Mouse (Mus musculus): ENCODE data around the gene Myh7b. TPM values are rescaled to one million over a fixed set of nuclear protein-coding genes. Genes with fewer than 3 reads are reported as not detected.

Myh7b gene
- polyA plus RNA-seq (2015; fragmentation: Nextera tagmentation; extraction: Ambion mirVana), result 2.5 and 4.9 TPM in 2 replicates

DNA sequence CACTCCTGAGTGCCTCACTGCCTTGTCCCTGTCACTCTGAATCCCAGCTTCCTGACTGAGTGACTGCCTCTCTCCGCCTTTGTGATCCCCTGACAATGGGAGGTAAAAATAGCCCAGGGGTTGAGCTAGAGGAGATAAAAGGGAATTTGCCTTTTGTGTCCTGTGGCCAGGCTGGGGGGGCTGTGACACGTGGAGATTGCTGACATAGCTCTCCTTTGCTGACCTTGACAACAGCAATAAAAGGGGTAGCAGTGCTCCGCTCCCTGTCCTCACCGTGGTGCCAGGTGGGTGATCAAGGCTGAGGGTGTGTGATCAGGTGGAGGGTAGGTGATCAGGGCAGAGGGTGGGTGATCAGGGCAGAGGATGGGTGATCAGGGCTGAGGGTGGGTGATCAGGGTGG is at the start of gene Myh7b:
Gene Myh7b, plus strand, starts transcription at position 235 of the 400 bp plus-strand sequence.
- Histone ChIP-seq H3K27ac (no peak within 1 kb of the TSS), H3K9ac (no peak within 1 kb of the TSS), H3K4me1 (peaks cover 11% of the 10 kb centered on the region; the same call in 1 of the 2 replicates), H3K4me3 (no peak within 1 kb of the TSS), H3K9me3 (no peaks in the 10 kb centered on the region), H3K36me3 (no peaks in the 10 kb centered on the region), H3K4me2 (no peak within 1 kb of the TSS), H3K27me3 (no peaks in the 10 kb centered on the region)
- ATAC-seq (ENCODE audit: insufficient number of reproducible peaks, low FRiP score, low TSS enrichment, low read depth), result no peak
- 41% methylated on average over 4 of the region's 4 CpGs for WGBS

- WGBS, result 41% methylated on average over 1 of the region's 1 CpGs
- ATAC-seq (ENCODE audit: insufficient number of reproducible peaks, low FRiP score, low TSS enrichment, low read depth), result no peak
- H3K4me2 ChIP-seq, result no peak overlapping the region
Measured at GRCm38 (mm10) chr2:155562209-155562608, 48.8 kb upstream of the Myh7b start.

GRCm38 (mm10) chr2:155562934-155563333 is 48.1 kb upstream of the Myh7b start:
- Histone ChIP-seq H3K9me3 (no peaks in the 10 kb centered on the region), H3K4me3 (no peak overlapping the region), H3K4me1 (no peaks in the 10 kb centered on the region), H3K36me3 (peaks cover 18% of the 10 kb centered on the region), H3K27me3 (no peaks in the 10 kb centered on the region), H3K27ac (no peak overlapping the region), H3K4me2 (no peak overlapping the region), H3K9ac (no peak overlapping the region)
- WGBS, result 90% methylated on average over 4 of the region's 4 CpGs
- ATAC-seq (ENCODE audit: insufficient number of reproducible peaks, low FRiP score, low TSS enrichment, low read depth), result no peak

More at GRCm38 (mm10) chr2:155562209-155562608, 48.8 kb upstream of the Myh7b start:
- Histone ChIP-seq H3K9me3 (no peaks in the 10 kb centered on the region), H3K36me3 (peaks cover 18% of the 10 kb centered on the region), H3K4me3 (no peak overlapping the region), H3K4me1 (no peaks in the 10 kb centered on the region), H3K27ac (no peak overlapping the region), H3K27me3 (no peaks in the 10 kb centered on the region), H3K9ac (no peak overlapping the region)

- Histone ChIP-seq H3K9ac (no peak overlapping the region), H3K9me3 (no peaks in the 10 kb centered on the region), H3K36me3 (peaks cover 15% of the 10 kb centered on the region), H3K27ac (no peak overlapping the region), H3K4me2 (no peak overlapping the region), H3K4me3 (no peak overlapping the region), H3K27me3 (no peaks in the 10 kb centered on the region), H3K4me1 (no peaks in the 10 kb centered on the region)
- no peak for ATAC-seq (ENCODE audit: insufficient number of reproducible peaks, low FRiP score, low TSS enrichment, low read depth)
- 83% methylated on average over 5 of the region's 5 CpGs for WGBS
Measured at GRCm38 (mm10) chr2:155567751-155568150, 43.3 kb upstream of the Myh7b start.

- Histone ChIP-seq H3K9me3 (no peaks in the 10 kb centered on the region), H3K36me3 (peaks cover 12% of the 10 kb centered on the region), H3K27ac (no peak overlapping the region), H3K9ac (no peak overlapping the region), H3K27me3 (no peaks in the 10 kb centered on the region), H3K4me1 (no peaks in the 10 kb centered on the region), H3K4me2 (no peak overlapping the region), H3K4me3 (no peak overlapping the region)
- ATAC-seq (ENCODE audit: insufficient number of reproducible peaks, low FRiP score, low TSS enrichment, low read depth), result no peak
- WGBS, result 63% methylated on average over 3 of the region's 3 CpGs
Measured at GRCm38 (mm10) chr2:155569223-155569807, 41.7 kb upstream of the Myh7b start.

GRCm38 (mm10) chr2:155573001-155573400 is 38.0 kb upstream of the Myh7b start:
- no peaks in the 10 kb centered on the region for H3K27me3 ChIP-seq
- no peak overlapping the region for H3K9ac ChIP-seq
- WGBS, result 81% methylated on average over 9 of the region's 9 CpGs
- H3K9me3 ChIP-seq, result no peaks in the 10 kb centered on the region
- no peak overlapping the region for H3K4me3 ChIP-seq
- no peak overlapping the region for H3K27ac ChIP-seq
- H3K4me1 ChIP-seq, result no peaks in the 10 kb centered on the region
- H3K4me2 ChIP-seq, result no peak overlapping the region
- ATAC-seq (ENCODE audit: insufficient number of reproducible peaks, low FRiP score, low TSS enrichment, low read depth), result no peak
- H3K36me3 ChIP-seq, result peaks cover 17% of the 10 kb centered on the region

DNA sequence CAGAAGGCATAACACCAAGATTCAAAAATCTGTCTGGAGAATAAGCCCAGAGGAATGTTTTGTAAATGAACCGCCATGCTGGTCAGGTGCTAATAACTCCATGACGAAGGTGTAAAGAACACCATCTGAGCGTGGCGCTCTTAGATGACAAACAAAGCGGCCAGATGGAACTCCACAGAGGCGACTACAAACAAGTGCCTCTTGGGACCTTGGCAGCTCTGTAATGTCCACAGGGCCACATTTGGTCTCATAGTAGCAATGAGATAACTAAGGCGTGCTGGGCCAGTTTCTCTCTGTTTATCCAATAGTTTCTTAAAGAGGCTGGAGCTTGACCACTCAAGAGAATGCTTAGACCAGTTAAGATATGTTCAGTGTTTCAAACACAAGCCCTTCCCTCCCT is 37.0 kb upstream of the Myh7b start:
- H3K27ac ChIP-seq, result no peak overlapping the region
- H3K9ac ChIP-seq, result no peak overlapping the region
- H3K4me3 ChIP-seq, result no peak overlapping the region
- H3K36me3 ChIP-seq, result peaks cover 22% of the 10 kb centered on the region
- no peaks in the 10 kb centered on the region for H3K9me3 ChIP-seq
- H3K27me3 ChIP-seq, result no peaks in the 10 kb centered on the region
- 91% methylated on average over 7 of the region's 7 CpGs for WGBS
- H3K4me2 ChIP-seq, result no peak overlapping the region
- no peak for ATAC-seq (ENCODE audit: insufficient number of reproducible peaks, low FRiP score, low TSS enrichment, low read depth)
- no peaks in the 10 kb centered on the region for H3K4me1 ChIP-seq

GRCm38 (mm10) chr2:155574700-155575099 is 36.3 kb upstream of the Myh7b start:
- 56% methylated on average over 4 of the region's 4 CpGs for WGBS
- Histone ChIP-seq H3K4me3 (no peak overlapping the region), H3K9ac (no peak overlapping the region), H3K36me3 (peaks cover 22% of the 10 kb centered on the region), H3K4me1 (no peaks in the 10 kb centered on the region), H3K9me3 (no peaks in the 10 kb centered on the region), H3K4me2 (no peak overlapping the region), H3K27ac (no peak overlapping the region), H3K27me3 (no peaks in the 10 kb centered on the region)
- ATAC-seq (ENCODE audit: insufficient number of reproducible peaks, low FRiP score, low TSS enrichment, low read depth), result no peak

DNA sequence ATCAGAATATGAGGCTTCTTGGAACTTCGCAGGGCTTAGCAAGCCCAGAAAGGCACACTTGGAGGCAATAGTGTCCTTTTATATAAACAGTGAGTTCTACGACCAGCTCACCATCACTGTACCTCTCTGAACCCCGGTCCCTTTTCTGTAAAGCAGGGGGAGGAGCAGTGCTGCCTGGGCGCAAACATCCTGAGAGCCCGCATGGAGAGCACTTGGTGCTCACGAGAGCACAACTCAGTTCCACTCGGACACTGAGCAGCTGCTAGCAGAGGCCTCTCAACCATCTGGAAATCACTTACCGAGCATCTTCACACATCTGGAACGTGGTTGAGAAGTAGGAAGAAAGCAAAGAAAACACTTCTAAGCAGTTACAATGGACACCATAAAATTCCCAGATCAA is 34.4 kb upstream of the Myh7b start:
- WGBS, result 57% methylated on average over 9 of the region's 9 CpGs
- Histone ChIP-seq H3K9ac (no peak overlapping the region), H3K9me3 (no peaks in the 10 kb centered on the region), H3K4me2 (no peak overlapping the region), H3K4me1 (no peaks in the 10 kb centered on the region), H3K4me3 (no peak overlapping the region), H3K36me3 (peaks cover 22% of the 10 kb centered on the region), H3K27ac (no peak overlapping the region), H3K27me3 (no peaks in the 10 kb centered on the region)
- no peak for ATAC-seq (ENCODE audit: insufficient number of reproducible peaks, low FRiP score, low TSS enrichment, low read depth)

- H3K36me3 ChIP-seq, result peaks cover 18% of the 10 kb centered on the region
- ATAC-seq (ENCODE audit: insufficient number of reproducible peaks, low FRiP score, low TSS enrichment, low read depth), result no peak
- no peak overlapping the region for H3K9ac ChIP-seq
- H3K4me2 ChIP-seq, result no peak overlapping the region
- H3K4me3 ChIP-seq, result no peak overlapping the region
- H3K27me3 ChIP-seq, result no peaks in the 10 kb centered on the region
- H3K27ac ChIP-seq, result no peak overlapping the region
- 87% methylated on average over 3 of the region's 3 CpGs for WGBS
- H3K4me1 ChIP-seq, result no peaks in the 10 kb centered on the region
- H3K9me3 ChIP-seq, result no peaks in the 10 kb centered on the region
Measured at GRCm38 (mm10) chr2:155580331-155580730, 30.7 kb upstream of the Myh7b start.

DNA sequence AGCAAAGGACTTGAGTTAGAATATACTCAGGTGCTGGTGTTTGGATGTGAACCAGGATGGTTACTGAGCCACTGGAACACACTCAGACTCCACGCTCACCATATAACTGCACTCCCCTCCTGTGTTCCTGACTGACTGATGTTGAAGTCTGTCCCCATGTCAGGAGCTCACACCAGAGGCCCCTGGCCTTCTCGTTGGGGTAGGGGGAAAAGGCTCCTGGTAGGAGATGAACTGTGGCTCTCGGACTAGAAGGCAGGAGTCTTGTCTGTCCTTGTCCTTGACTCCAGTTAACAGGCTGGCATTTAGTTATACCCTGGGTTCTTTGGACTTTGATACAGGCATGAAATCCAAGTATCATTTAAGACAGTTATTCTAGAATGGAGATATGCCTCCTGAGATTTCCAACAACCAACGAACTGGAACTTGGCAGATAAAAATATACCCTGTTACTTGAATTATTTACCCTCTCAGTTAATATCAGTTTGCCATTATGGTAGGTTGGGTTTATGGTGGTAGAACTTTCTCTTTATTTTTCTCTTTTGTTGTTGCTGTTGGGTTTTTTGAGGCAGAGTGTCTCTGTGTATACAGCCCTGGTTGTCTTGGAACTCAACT is 28.5 kb upstream of the Myh7b start:
- Histone ChIP-seq H3K9ac (no peak overlapping the region), H3K4me2 (no peak overlapping the region), H3K27ac (no peak overlapping the region), H3K27me3 (no peaks in the 10 kb centered on the region), H3K9me3 (no peaks in the 10 kb centered on the region), H3K4me3 (no peak overlapping the region), H3K4me1 (no peaks in the 10 kb centered on the region), H3K36me3 (peaks cover 8% of the 10 kb centered on the region)
- ATAC-seq (ENCODE audit: insufficient number of reproducible peaks, low FRiP score, low TSS enrichment, low read depth), result no peak
- 76% methylated on average over 4 of the region's 4 CpGs for WGBS

- H3K27me3 ChIP-seq, result no peaks in the 10 kb centered on the region
- no peak overlapping the region for H3K4me3 ChIP-seq
- H3K9me3 ChIP-seq, result no peaks in the 10 kb centered on the region
- no peak overlapping the region for H3K9ac ChIP-seq
- H3K4me2 ChIP-seq, result no peak overlapping the region
- H3K27ac ChIP-seq, result no peak overlapping the region
- H3K4me1 ChIP-seq, result no peaks in the 10 kb centered on the region
- H3K36me3 ChIP-seq, result peaks cover 5% of the 10 kb centered on the region
- WGBS, result 85% methylated on average over 5 of the region's 5 CpGs
- ATAC-seq (ENCODE audit: insufficient number of reproducible peaks, low FRiP score, low TSS enrichment, low read depth), result no peak
Measured at GRCm38 (mm10) chr2:155582996-155583395, 28.0 kb upstream of the Myh7b start.

Measured in limb, embryonic 15.5 days (tissue).